Mouse (Mus musculus): ENCODE results near the gene Lancl3. TPM values are rescaled to one million over a fixed set of nuclear protein-coding genes. Genes with fewer than 3 reads are reported as not detected.
"Not testable (repeated sequence)": the region's sequence is repeated elsewhere in the genome, so short reads cannot be mapped to it uniquely, and the experiment has no call there.

The Lancl3 gene
- total RNA-seq, 2 experiments from 2014 or later = 5.6 to 5.7 TPM

DNA sequence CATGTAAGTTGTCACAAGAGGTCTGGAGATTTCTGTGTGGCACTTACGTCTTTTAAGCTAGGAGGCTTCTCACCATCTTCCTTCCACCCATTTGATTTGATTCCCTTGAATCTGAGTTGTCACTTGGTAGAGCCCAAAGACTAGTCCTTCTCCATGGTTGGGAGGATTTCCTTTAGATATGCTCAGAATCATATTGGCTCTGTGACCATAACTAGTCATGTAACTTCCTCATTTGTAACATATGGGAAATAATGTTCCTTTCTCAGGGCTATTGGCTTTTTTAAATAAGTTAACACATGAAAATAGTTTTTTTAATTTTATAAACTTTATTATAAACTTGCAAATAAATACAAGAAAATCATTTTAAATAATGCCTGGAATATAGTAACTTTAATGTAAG, 59.6 kb downstream of the Lancl3 start:
- DNase-seq = no peak

DNA sequence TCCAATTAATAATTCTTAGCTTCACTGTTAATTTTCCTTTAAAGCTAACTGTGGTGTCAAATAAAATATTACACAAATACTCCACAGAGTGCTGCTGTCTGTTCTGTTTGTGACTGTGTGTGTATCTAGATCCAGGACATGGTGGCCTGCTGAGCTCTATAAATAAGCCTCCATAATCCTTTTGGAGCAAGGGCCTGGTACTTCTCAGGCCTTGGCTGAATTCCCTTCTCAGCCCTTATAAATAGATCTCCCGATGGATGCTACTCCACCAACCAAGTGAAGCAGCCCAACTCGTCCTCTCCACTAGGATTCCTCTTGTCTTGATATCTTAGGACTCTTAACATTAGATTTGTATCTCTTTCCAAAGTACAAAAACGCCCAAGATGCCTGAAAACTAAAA, 71.4 kb downstream of the Lancl3 start:
- no peak for DNase-seq

- DNase-seq = no peak
These were observed 72.3 kb downstream of the Lancl3 start for GRCm38 (mm10) chrX:9271947-9272459.

DNA sequence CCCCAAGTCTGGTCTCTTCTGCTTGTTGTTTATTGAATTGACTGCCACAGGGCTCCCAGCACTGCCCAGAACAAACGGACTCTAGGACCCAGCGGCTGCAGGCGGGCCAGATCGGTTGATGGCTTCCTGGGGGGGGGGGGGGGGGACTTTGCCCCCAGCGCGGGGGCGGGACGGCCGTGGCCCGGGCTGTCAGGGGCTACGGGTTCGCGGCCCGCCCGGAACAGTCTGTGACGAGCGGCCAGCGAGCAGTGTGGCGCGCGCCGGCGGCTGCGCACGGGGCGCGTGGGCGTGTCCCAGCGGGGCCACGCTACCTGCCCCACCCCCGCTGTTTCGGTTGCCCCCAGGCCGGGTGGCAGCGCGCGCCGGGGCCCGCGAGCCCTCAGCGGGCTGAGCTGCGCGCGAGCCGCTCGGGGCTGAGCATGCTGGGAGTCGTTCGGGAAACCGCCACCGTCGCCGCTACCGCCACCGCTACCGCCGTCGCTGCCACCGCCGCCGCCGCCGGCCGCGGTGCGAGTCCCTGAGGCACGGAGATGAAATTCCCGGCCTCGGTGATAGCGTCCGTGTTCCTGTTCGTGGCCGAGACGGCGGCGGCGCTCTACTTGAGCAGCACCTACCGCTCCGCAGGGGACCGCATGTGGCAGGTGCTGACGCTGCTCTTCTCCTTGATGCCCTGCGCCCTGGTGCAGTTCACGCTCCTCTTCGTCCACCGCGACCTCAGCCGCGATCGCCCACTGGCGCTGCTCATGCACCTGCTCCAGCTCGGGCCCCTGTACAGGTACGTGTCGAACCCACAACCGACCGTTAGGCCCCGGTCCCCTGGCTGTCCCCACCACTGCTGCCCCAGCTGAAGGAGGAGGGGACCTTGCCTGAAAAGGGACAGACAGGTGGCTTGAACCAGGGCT, 73.0 kb downstream of the Lancl3 start, which contains the start of gene Xk:
Xk (plus strand) TSS at position 297 of the 902 bp plus-strand sequence.
- peak; percentile 23 to 34 for DNase-seq

DNA sequence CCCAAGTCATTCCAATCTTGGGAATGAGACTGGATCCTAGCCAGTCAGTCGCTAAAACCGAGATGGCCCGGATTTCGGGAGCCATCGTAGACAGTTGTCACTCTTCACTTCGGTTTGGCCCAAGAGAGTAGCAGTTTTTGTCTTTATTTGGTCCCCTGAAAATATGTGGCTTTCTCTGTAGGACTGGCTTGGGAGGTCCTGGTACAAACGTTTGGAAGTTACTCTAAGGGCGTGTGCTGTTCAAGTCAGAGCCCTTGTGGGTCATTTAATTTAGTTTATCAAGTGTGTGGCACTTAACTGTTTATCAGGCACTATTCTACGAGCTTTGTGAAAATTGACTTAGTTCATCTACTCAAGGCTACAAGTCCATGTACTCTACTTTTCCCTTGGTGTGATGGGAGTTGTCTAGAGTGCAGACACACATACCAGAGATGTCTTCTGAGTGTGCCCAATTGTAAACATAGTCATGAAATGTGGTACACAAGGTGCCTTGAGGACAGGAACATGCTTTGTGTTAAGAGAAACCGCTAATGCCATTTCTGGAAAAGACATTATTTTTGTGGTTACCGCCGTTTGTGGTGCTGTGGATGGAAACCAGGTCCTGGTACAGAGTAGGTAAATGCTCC, 73.8 kb downstream of the Lancl3 start:
- DNase-seq = no peak

- DNase-seq = no peak
These were observed 74.6 kb downstream of the Lancl3 start for GRCm38 (mm10) chrX:9274321-9274720.

DNA sequence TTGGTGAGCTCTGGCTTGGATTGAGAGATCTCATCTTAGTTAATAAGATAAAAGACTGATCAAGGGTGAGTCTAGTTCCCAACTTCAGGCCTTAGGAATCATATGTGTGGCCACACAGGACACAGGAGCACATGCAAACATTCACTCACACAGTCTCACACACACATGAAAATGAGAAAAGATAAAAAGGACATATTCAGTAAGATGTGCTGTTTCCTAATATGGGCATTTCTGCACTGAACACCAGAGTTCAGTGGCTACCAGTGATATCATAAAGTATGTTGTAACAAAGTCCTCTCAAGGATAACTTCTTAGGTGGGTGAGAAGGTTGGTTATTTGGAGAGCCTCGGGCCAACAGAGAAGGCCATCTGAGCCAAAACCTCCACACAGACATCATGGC, 83.8 kb downstream of the Lancl3 start, which contains the start of gene H2al1m:
H2al1m (plus strand) TSS at position 301 of the 400 bp plus-strand sequence.
- not testable (repeated sequence) for DNase-seq

- not testable (repeated sequence) for DNase-seq
These were observed 93.6 kb downstream of the Lancl3 start for GRCm38 (mm10) chrX:9293140-9293829.

DNA sequence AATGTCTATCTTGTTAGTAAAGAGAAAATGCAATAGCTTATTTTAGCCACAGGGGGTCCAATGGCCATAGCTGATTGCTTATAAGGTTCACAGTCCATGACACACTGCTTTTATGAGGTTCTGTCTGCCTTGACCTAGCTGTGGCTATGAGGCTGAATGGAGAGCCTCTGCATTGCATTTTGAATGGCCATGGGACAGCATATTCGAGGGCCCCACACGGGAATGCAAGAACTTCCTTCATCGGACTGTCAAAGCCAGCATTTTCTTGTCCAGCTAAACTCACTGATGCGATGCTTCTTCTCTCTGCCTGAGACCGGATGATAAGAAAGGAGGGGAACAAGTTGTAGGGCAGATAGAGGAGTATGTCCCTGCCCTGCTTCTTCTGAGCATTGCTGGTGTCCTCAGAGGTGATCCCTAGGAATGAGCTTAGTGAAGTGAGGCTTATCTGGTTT, 98.7 kb downstream of the Lancl3 start:
- DNase-seq = no peak

DNA sequence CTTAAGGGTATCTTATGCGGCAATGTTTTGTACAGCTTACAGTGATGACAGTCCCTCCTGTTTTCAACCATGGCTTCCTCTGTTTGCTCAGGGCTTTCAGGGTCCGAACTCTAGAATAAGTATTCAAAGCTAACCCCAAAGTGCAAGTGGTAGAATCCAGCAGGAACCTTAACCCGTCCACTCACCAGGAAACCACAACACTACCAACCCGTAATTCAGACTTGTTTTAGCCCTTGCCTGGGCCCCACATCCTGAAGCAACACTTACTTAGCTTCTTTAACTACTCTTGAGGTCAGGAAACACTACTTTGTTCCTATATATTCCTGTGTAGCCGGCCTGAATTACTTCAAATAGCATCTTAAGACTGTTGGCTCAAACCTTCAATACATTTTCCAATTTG, 103.1 kb downstream of the Lancl3 start:
- DNase-seq = no peak

DNA sequence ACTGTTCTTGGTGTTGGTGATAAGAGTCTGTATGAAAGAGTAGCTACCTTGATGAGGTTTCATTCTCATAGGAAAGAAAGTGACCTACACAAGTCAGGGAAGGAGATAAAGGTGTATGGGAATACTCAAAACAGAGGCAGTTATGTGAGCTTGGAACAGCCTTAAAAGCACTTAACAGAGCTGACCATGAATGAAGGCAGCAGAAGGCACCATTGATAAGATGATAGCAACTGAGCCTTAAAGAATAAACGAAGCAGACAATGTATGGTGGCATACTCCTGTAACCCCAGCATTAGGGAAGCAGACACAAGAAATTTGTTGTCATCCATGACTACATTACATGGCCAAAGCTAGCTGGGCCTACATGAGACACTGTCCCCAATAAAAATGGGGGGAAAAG, 103.8 kb downstream of the Lancl3 start:
- no peak for DNase-seq

DNA sequence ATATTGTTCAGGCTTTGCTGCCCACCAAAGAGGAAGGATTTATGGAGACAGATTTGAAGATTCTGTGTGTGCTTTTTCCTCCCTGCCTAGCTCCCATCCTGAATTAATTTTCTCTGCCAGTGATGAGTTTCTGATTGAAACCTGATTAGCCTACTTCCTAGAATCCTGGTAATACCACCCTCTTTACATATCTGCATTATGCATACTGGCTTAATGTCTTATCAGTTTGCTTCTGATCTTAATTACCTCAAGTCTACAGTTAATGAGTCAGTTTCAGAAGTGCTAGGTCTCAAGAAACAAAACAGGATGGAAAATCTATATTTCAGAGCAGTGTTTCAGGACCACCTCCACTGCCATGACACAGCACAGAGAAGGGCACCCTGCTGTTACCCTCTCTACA, 116.8 kb downstream of the Lancl3 start:
- not testable (repeated sequence) for DNase-seq

Other genes with a start within 250 kb of the Lancl3 start
- not detected for gene Fthl17b, start 236.9 kb upstream of the Lancl3 start, total RNA-seq (2021)
- gene Fthl17c, start 223.3 kb upstream of the Lancl3 start, total RNA-seq (2021) = not detected
- not detected for gene Fthl17d, start 213.1 kb upstream of the Lancl3 start, total RNA-seq (2021)
- not detected for gene Fthl17e, start 166.4 kb upstream of the Lancl3 start, total RNA-seq (2021)
- not detected for gene Fthl17f, start 136.9 kb upstream of the Lancl3 start, total RNA-seq (2021)
- not detected for gene 4930402K13Rik, start 95.3 kb upstream of the Lancl3 start, total RNA-seq (2021)
- not detected for gene Gm14862, start 57.0 kb downstream of the Lancl3 start, total RNA-seq (2021)
- gene Xk, start 72.9 kb downstream of the Lancl3 start, total RNA-seq (2021) = 10 to 100 TPM; 14.9 to 16.7 TPM
- under 1 TPM in 1 of 2 experiments, not detected in 1; 0.72 TPM for gene H2al1m, start 83.9 kb downstream of the Lancl3 start, total RNA-seq (2021)
- not detected for gene H2al1k, start 150.7 kb downstream of the Lancl3 start, total RNA-seq (2021)

Data from layer of hippocampus, postnatal 36 days (tissue).